ENCODE assay signal across 18 mouse cellular contexts in the genomic region with DNA sequence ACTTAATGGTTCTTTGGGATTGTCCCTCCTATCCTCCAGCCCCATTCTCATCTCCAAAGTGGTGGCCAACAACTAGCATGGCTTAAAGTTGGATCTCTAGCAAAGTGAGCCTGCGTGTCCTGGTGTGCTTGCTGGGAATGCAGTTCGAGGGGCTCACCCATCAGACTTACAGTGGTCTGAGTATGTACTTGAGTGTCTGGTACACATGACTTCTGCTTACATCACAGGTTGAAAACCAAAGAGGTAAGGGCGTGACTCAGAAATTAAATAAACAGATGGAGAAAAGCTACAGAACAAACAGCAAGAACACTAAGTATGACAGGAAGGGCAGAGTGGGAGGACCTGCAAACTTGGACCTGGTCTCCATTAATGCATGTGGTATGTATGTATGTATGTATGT.
"Had no signal": no experiment of that assay in that cellular context is flagged by ENCODE, and none has a peak within 500 bp of the region (broad histone marks: within the 10 kb centered on the region; RNA-seq: fewer than 3 reads in every experiment).

No protein-coding gene starts in this region.

- H3K4me3 ChIP-seq: liver, embryonic 12.5 days; midbrain, embryonic 10.5 days; midbrain, embryonic 12.5 days; myocyte; neural tube, embryonic 13.5 days; neural tube, embryonic 15.5 days had no signal

- ATAC-seq: liver, embryonic 12.5 days; midbrain, embryonic 16.5 days had no signal

- H3K4me2 ChIP-seq: liver, embryonic 12.5 days; lung, embryonic 14.5 days; midbrain, embryonic 12.5 days; neural tube, embryonic 13.5 days; neural tube, embryonic 15.5 days had no signal

- H3K9ac ChIP-seq: liver, embryonic 12.5 days; liver, embryonic 14.5 days; lung, embryonic 14.5 days; midbrain, embryonic 12.5 days; neural tube, embryonic 13.5 days; neural tube, embryonic 15.5 days had no signal

- H3K4me1 ChIP-seq: liver, embryonic 12.5 days; midbrain, embryonic 12.5 days; neural tube, embryonic 13.5 days had no signal

- DNase-seq: lung, embryonic 14.5 days; midbrain, embryonic 14.5 days; retina, postnatal 1 day; right cerebral cortex, adult 18-20 months; right cerebral cortex, postnatal 25 days; right cerebral cortex, postnatal 4 days; spleen, adult 18-20 months; thymus, adult 2 months; thymus, postnatal 25 days; thymus, postnatal 4 days had no signal

- H3K36me3 ChIP-seq: liver, embryonic 12.5 days; midbrain, embryonic 10.5 days; midbrain, embryonic 12.5 days; neural tube, embryonic 13.5 days; neural tube, embryonic 15.5 days had no signal

- H3K9me3 ChIP-seq: liver, embryonic 12.5 days; midbrain, embryonic 10.5 days; midbrain, embryonic 12.5 days; neural tube, embryonic 13.5 days; neural tube, embryonic 15.5 days had no signal

- H3K27ac ChIP-seq: liver, embryonic 12.5 days; liver, embryonic 14.5 days; midbrain, embryonic 10.5 days; midbrain, embryonic 12.5 days; neural tube, embryonic 13.5 days; neural tube, embryonic 15.5 days had no signal

- H3K27me3 ChIP-seq: liver, embryonic 12.5 days; midbrain, embryonic 12.5 days; neural tube, embryonic 13.5 days; neural tube, embryonic 15.5 days had no signal
